Mouse (Mus musculus): ENCODE data around the gene Ptch2.

DNA sequence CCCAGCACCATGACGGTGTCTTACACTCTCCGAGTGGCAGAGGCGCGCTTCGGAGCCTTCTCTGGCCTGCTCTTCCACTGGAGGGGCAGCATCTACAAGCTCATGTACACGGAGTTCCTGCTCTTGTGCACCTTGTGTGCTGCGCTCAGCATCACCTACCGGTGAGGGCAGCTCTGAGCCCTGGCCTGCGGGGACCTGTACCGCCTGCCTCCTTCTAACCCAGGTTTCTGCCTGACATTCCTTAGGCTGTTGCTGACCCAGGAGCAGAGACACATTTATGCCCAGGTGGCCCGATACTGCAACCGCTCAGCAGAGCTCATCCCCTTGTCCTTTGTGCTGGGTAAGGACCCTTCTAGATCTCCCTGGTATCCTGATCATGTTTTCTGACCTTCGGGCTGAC lies 49.4 kb downstream of the Ptch2 start:
- TF ChIP-seq CTCF (IDR thresholded peaks at IDR 0.05; ENCODE audit: low read depth, low read length), result no peak
- TF ChIP-seq POLR2A (IDR thresholded peaks at IDR 0.05; ENCODE audit: insufficient read depth, low read length), result no peak
- no peak for TF ChIP-seq EP300 (IDR thresholded peaks at IDR 0.05; ENCODE audit: insufficient read depth, low read depth, low read length)

All from ES-Bruce4 (cell line).